Comparison of ENCODE assay signal across 8 mouse cellular contexts in genomic region chr2:32877761-32878393, GRCm38 (mm10). TPM values are rescaled to one million over a fixed set of nuclear protein-coding genes. Genes with fewer than 3 reads are reported as not detected.
A peak's percentile ranks its signal among the peaks of the same experiment; 100 is the strongest.
DNase-seq lines count a peak whose midpoint lies in the region; ATAC-seq and TF ChIP-seq lines count a peak whose summit lies in the region.

No protein-coding gene starts in this region.

- TF ChIP-seq CTCF in left cerebral cortex, adult 2 months (IDR thresholded peaks at IDR 0.05) = no peak
- no peak for TF ChIP-seq CTCF in heart, postnatal 0 days (IDR thresholded peaks at IDR 0.05; ENCODE audit: low read depth)
- TF ChIP-seq CTCF in small intestine, adult 2 months (IDR thresholded peaks at IDR 0.05; ENCODE audit: extremely low read depth, insufficient read length, insufficient replicate concordance, low read depth, low read length) = no peak

- H3K4me1 ChIP-seq in heart, postnatal 0 days (ENCODE audit: control insufficient read depth, insufficient read depth) = peaks cover 55% of the 10 kb centered on the region
- H3K4me1 ChIP-seq in small intestine, adult 2 months (ENCODE audit: control insufficient read depth, insufficient read depth, insufficient read length, low read length) = peaks cover 44% of the 10 kb centered on the region

- DNase-seq in left cerebral cortex, adult 2 months (ENCODE audit: extremely low spot score in 1 of 2, low spot score in 2 of 2) = no peak
- no peak for DNase-seq in left cerebral cortex, postnatal 4 days
- DNase-seq in heart, postnatal 0 days (ENCODE audit: low spot score) = no peak
- peak; percentile 94 to 96 for DNase-seq in lung, adult 18-20 months
- no peak for DNase-seq in frontal cortex, postnatal 25 days (ENCODE audit: low spot score in 2 of 2)
- no peak for DNase-seq in adrenal gland, adult 18-20 months (ENCODE audit: low spot score in 2 of 2)

- ATAC-seq in heart, postnatal 0 days (ENCODE audit: insufficient read depth, low read depth) = no peak
- no peak for ATAC-seq in megakaryocyte progenitor cell, adult 5-6 weeks (replicated peaks; ENCODE audit: poor library complexity)

- peak overlapping the region; percentile 90 for H3K27ac ChIP-seq in left cerebral cortex, adult 2 months
- H3K27ac ChIP-seq in heart, postnatal 0 days (ENCODE audit: low read depth) = peak overlapping the region; percentile 93
- H3K27ac ChIP-seq in small intestine, adult 2 months (ENCODE audit: insufficient read depth, low read depth, low read length) = peak overlapping the region; percentile 47

- H3K4me3 ChIP-seq in left cerebral cortex, adult 2 months = peak overlapping the region; percentile 93
- H3K4me3 ChIP-seq in heart, postnatal 0 days (ENCODE audit: low read depth, low read length) = peak overlapping the region; percentile 74
- H3K4me3 ChIP-seq in small intestine, adult 2 months (ENCODE audit: low read depth, low read length) = peak overlapping the region; percentile 94

- intact Hi-C loops in left cerebral cortex, adult 2 months (cut with DNase I) = loop anchor here (2.0 kb wide), 1 partner anchor 35 kb away; no protein-coding TSS in a partner anchor
- intact Hi-C loops in left cerebral cortex, postnatal 4 days (cut with DNase I) = no loop called here

- WGBS in heart, postnatal 0 days = 31% methylated on average over 6 of the region's 6 CpGs
- WGBS in small intestine, adult 2 months = 26% methylated on average over 6 of the region's 6 CpGs

- H3K9me3 ChIP-seq in heart, postnatal 0 days (replicated peaks; ENCODE audit: control insufficient read depth, low read length) = no peaks in the 10 kb centered on the region

- TF ChIP-seq EP300 in heart, postnatal 0 days (IDR thresholded peaks at IDR 0.05; ENCODE audit: low read depth) = no peak

- H3K36me3 ChIP-seq in heart, postnatal 0 days (replicated peaks; ENCODE audit: control insufficient read depth, insufficient read depth, low read length) = no peaks in the 10 kb centered on the region; the same call in 1 of the 2 replicates
- H3K36me3 ChIP-seq in small intestine, adult 2 months (ENCODE audit: control insufficient read depth, insufficient read depth, low read length) = no peaks in the 10 kb centered on the region

- peak overlapping the region; percentile 85 for H3K9ac ChIP-seq in heart, postnatal 0 days (replicated peaks; ENCODE audit: low read depth, low read length)

- peak overlapping the region; percentile 92 for H3K4me2 ChIP-seq in heart, postnatal 0 days (ENCODE audit: low read depth, low read length)

- TF ChIP-seq POLR2A in small intestine, adult 2 months (IDR thresholded peaks at IDR 0.05; ENCODE audit: low read depth, low read length) = no peak

- H3K27me3 ChIP-seq in heart, postnatal 0 days (ENCODE audit: control insufficient read depth, insufficient read depth, low read length) = no peaks in the 10 kb centered on the region
- H3K27me3 ChIP-seq in small intestine, adult 2 months (ENCODE audit: control insufficient read depth, insufficient read depth, low read length) = no peaks in the 10 kb centered on the region

RNA-seq across cellular contexts. Expression of gene Fam129b, which starts 2.0 kb away (rescaled TPM):
- total RNA-seq in left cerebral cortex, adult 2 months (2021) = 10 to 100 TPM; 24.4 to 31.4 TPM
- total RNA-seq in left cerebral cortex, postnatal 4 days (2021) = 10 to 100 TPM; 55.1 to 63.3 TPM
- 59.6 and 60.1 TPM in 2 replicates for total RNA-seq in heart, postnatal 0 days (2014; rRNA removed; ENCODE audit: low replicate concordance)
- polyA plus RNA-seq in heart, postnatal 0 days (2015; fragmentation: Nextera tagmentation; extraction: Ambion mirVana) = 25.2 and 25.3 TPM in 2 replicates
- polyA plus RNA-seq in small intestine, adult 2 months (2012; rRNA removed) = 19.4 and 27.2 TPM in 2 replicates
- total RNA-seq in megakaryocyte progenitor cell, adult 5-6 weeks (2015) = 3.3 and 3.5 TPM in 2 replicates
- 6.5 and 6.8 TPM in 2 replicates for total RNA-seq in megakaryocyte progenitor cell, adult 5-6 weeks (2017)
- total RNA-seq in adrenal gland, adult 18-20 months (2021) = 10 to 100 TPM; 19.1 to 32.7 TPM

RNA-seq across cellular contexts. Expression of gene Stxbp1, which starts 30.8 kb away (rescaled TPM):
- 100 to 1,000 TPM; 947 to 984 TPM for total RNA-seq in left cerebral cortex, adult 2 months (2021)
- 100 to 1,000 TPM; 557 to 578 TPM for total RNA-seq in left cerebral cortex, postnatal 4 days (2021)
- total RNA-seq in heart, postnatal 0 days (2014; rRNA removed; ENCODE audit: low replicate concordance) = 12.6 and 46.0 TPM in 2 replicates
- 20.9 and 23.5 TPM in 2 replicates for polyA plus RNA-seq in heart, postnatal 0 days (2015; fragmentation: Nextera tagmentation; extraction: Ambion mirVana)
- polyA plus RNA-seq in small intestine, adult 2 months (2012; rRNA removed) = 3.6 and 7.0 TPM in 2 replicates
- total RNA-seq in megakaryocyte progenitor cell, adult 5-6 weeks (2015) = 2.9 and 4.7 TPM in 2 replicates
- 1.6 and 3.7 TPM in 2 replicates for total RNA-seq in megakaryocyte progenitor cell, adult 5-6 weeks (2017)
- total RNA-seq in adrenal gland, adult 18-20 months (2021) = 10 to 100 TPM; 22.1 to 36.6 TPM

Comparison
In these comparisons a context has a peak if more than half of its experiments do, and no peak if none do; other contexts are left out.
1. DNase-seq: peak in lung, adult 18-20 months (2 of 2); none in left cerebral cortex, adult 2 months (0 of 2), left cerebral cortex, postnatal 4 days (single experiment), heart, postnatal 0 days (single experiment), frontal cortex, postnatal 25 days (0 of 2) and adrenal gland, adult 18-20 months (0 of 2).
2. RNA of gene Stxbp1, which starts 30.8 kb away (total RNA-seq): 947 to 984 TPM in left cerebral cortex, adult 2 months and 557 to 578 TPM in left cerebral cortex, postnatal 4 days; 22.1 to 36.6 TPM in adrenal gland, adult 18-20 months, 12.6 to 46.0 TPM in heart, postnatal 0 days and 1.6 to 4.7 TPM in megakaryocyte progenitor cell, adult 5-6 weeks; every median in the first group is over 10 times any median in the second.
3. Peak in every context shown above with its lines, with median percentiles within 50 percentile points of each other: H3K27ac ChIP-seq and H3K4me3 ChIP-seq.